Mouse (Mus musculus) ovary, postnatal 10 days (tissue): ENCODE data around the gene Scgb1b3.

Source experiments
- DNase-seq: peaks from one replicate; pipeline ENCODE4 v3.0.0; 2022; ENCODE audit warnings: low spot score

The Scgb1b3 gene

DNA sequence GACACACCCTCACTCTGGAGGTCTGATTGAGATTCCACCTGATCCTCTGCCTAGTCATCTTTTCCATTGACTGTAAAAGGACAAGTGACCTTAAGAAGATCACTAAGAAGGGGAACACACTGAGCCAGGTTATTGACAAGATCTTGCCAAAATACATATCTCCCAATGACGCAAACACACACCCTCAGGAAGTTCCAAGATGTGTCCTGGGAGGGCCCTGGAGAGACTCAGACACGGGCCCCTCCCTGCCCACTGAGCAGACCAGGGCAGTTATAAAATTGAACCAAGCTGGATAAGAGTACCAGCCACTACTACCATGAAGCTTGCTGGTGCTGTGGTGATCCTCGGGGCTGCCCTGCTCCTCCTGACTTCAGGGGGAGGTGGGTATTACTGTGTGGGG, at the start of gene Scgb1b3:
Gene Scgb1b3 (plus strand): TSS at position 301 of the 400 bp plus-strand sequence.
- no peak for DNase-seq

- DNase-seq, result no peak
These were observed 13.3 kb upstream of the Scgb1b3 start, which contains the start of gene Scgb2b3 for GRCm38 (mm10) chr7:31362022-31362560. Gene Scgb2b3 (minus strand): TSS chr7:31362072.
